Mouse (Mus musculus) cerebellum, adult 2 months (tissue): ENCODE results near the gene Otogl. TPM values are rescaled to one million over a fixed set of nuclear protein-coding genes. Genes with fewer than 3 reads are reported as not detected.
A peak's percentile ranks its signal among the peaks of the same experiment; 100 is the strongest.

Experiments
- DNase-seq, 2 experiments: peaks; one replicate each; pipeline ENCODE4 v3.0.0; 2021
- H3K27ac ChIP-seq: fragments of 200-500 bp; 2 replicates; pipeline ENCODE4 v1.5.1; 2012; ENCODE audit warnings: low read length, control low read depth, inconsistent platforms; ENCODE audit not compliant: insufficient read depth
- H3K27me3 ChIP-seq: fragments of 200-500 bp; 2 replicates; pipeline ENCODE4 v1.6.1; 2012; ENCODE audit warnings: inconsistent platforms, mild to moderate bottlenecking, low read length, moderate library complexity; ENCODE audit not compliant: control insufficient read depth, insufficient read depth
- H3K4me1 ChIP-seq: fragments of 200-500 bp; 2 replicates; pipeline ENCODE4 v1.6.1; 2011; ENCODE audit warnings: low read length; ENCODE audit not compliant: control insufficient read depth, insufficient read depth
- H3K4me3 ChIP-seq: fragments of 200-500 bp; replicated peaks from 2 replicates; pipeline ENCODE3; 2011; ENCODE audit warnings: mild to moderate bottlenecking, low read depth, low read length, control low read depth; ENCODE audit not compliant: insufficient read depth
- CTCF ChIP-seq: fragments of 200-500 bp; IDR thresholded peaks from 2 replicates; pipeline ENCODE4 v1.5.1; 2011; ENCODE audit warnings: low read depth, mild to moderate bottlenecking, control low read depth, low read length, moderate library complexity, borderline replicate concordance; ENCODE audit not compliant: insufficient read depth
- POLR2A ChIP-seq: fragments of 200-500 bp; IDR thresholded peaks from 2 replicates; pipeline ENCODE4 v1.6.1; 2011; ENCODE audit warnings: low read length, control low read depth, borderline replicate concordance; ENCODE audit not compliant: insufficient read depth
- WGBS: fragments of 180-500 bp; shearing (Covaris S2); methylation state at CpG from one replicate; pipeline ENCODE4 v1.1.7; 2018; 5-methylcytosine and 5-hydroxymethylcytosine counted together
- polyA plus RNA-seq: library from polyadenylated mRNA; depleted of rRNA; stranded (reverse); fragments of >200 nt; gene quantifications from 2 replicates; pipeline ENCODE4 v1.2.3, GENCODE M21; 2012

Gene Otogl
- polyA plus RNA-seq, 1 experiment = 0.05 TPM

DNA sequence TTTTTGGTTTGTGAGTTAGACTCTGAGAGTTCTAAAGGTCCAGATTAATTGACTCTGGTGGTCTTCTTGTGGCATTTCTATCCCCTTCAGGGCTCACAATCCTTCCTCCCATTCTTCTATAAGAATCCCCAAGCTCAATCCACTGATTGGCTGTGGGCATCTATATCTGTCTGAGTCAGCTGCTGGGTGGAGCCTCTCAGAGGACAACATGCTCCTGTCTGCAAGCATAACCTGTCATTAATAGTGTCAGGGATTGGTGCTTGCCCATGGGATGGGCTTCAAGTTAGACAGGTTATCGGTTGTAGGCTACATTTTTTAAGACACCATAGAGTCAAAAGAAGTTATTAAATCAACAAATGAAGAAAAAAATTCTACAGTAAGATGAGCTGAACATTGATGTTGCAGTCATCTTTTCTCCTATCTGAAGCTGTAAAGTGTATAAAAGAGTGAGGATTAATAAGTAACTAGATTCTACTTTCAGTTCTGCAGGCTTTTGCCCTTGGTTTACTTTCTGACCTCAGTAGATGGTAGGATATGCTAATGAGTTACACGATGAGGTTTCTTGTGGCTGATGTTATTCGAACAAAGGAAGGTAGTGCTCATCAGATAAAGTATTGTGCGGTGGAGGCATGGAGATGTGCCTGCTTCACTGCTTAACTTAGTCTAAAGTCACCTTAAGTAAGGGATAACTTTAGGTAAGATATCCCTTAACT lies 29.4 kb upstream of the Otogl start:
- DNase-seq = no peak
- TF ChIP-seq CTCF = no peak
- TF ChIP-seq POLR2A = no peak
- Histone ChIP-seq H3K4me3 (no peak overlapping the region), H3K27ac (no peak overlapping the region), H3K27me3 (no peaks in the 10 kb centered on the region), H3K4me1 (no peaks in the 10 kb centered on the region)
- WGBS = 92% methylated on average over 4 of the region's 4 CpGs

DNA sequence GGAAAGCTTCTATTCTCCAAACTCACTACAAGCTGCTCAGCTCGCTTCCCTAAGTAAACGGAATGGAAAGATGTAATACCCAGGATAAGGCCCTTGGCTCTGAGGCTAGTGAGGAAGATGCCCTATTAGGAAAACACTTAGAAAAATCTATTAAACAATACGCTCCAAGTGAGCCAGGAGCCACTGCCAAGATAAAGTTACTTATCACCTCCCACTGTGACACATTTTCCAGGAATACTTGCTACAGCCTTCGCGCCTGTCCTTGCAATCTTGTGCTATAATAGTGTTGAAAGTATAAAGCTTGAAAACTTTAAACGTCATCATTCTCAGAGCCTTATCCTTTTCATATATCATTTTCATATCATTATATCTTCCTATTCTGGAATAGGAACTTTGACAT lies 28.4 kb upstream of the Otogl start:
- H3K4me1 ChIP-seq = no peaks in the 10 kb centered on the region
- WGBS = 64% methylated on average over 6 of the region's 6 CpGs
- H3K27me3 ChIP-seq = no peaks in the 10 kb centered on the region
- TF ChIP-seq POLR2A (no peak), CTCF (no peak)
- no peak overlapping the region for H3K4me3 ChIP-seq
- H3K27ac ChIP-seq = no peak overlapping the region
- DNase-seq = no peak

DNA sequence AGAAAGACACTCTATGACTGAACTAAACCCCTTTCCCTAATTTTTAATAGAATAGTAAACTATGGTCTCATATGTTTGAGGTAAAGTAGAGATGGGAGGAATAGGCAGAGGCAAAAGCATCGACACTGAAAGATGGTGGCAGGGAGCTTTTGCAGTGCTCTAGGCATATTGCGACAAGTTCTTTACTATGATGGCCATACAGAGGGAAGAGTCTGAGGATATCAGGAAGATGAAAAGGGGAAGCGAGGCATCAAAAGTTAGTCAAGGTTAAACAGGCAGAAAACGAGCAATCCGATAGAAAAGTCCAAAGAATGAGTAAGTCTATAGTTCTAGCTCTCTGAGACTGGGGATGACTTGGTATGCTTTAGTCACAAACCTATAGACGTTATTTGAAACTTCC lies 27.9 kb upstream of the Otogl start:
- 85% methylated on average over 6 of the region's 6 CpGs for WGBS

DNA sequence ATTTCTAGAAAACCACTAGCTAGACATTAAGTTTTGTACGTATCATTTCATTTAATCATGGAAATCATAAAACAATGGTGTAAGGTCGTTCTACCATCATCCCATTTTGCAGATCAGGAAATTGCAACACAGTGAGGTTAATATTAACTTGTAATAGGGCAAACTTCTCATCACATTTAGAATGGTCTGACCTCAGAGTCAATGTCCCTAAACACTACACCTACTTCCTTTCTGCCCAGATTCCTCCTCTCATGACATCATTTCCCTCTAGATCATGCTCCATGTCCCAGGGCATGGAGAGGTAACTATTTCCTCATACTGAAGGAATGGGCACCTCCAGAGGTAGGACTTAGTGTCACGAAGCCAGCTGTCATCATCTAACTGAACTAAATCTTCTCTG lies 22.1 kb upstream of the Otogl start:
- no peaks in the 10 kb centered on the region; the same call in 1 of the 2 replicates for H3K27me3 ChIP-seq
- TF ChIP-seq POLR2A = no peak
- TF ChIP-seq CTCF = no peak

More for the DNA sequence above, 27.9 kb upstream of the Otogl start:
- no peak overlapping the region for H3K27ac ChIP-seq
- DNase-seq = no peak
- no peaks in the 10 kb centered on the region for H3K27me3 ChIP-seq
- H3K4me1 ChIP-seq = no peaks in the 10 kb centered on the region
- H3K4me3 ChIP-seq = no peak overlapping the region
- TF ChIP-seq CTCF (no peak), POLR2A (no peak)

DNA sequence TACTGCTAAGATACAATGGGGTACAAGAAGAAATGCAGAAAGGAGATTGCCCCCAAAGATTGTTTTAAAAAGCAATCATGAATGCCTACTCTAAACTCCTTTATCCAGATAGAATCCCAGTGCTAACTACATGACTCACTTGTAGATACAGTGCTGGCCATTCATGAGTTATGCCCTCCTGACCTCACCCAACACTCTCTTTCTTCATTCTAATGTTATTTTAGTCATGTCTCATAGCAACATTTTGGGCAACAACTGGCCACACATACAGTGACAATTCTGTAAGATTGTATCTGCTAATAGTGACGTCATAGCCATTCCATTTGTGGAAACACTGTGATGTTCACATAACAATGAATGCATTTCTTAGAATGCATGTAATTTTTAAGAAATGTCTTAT lies 21.6 kb upstream of the Otogl start:
- H3K4me3 ChIP-seq = no peak overlapping the region
- H3K27ac ChIP-seq = no peak overlapping the region

More for the DNA sequence above, 22.1 kb upstream of the Otogl start:
- no peak for DNase-seq
- no peak overlapping the region for H3K4me3 ChIP-seq
- 79% methylated on average over 3 of the region's 3 CpGs for WGBS
- no peaks in the 10 kb centered on the region for H3K4me1 ChIP-seq
- H3K27ac ChIP-seq = no peak overlapping the region

DNA sequence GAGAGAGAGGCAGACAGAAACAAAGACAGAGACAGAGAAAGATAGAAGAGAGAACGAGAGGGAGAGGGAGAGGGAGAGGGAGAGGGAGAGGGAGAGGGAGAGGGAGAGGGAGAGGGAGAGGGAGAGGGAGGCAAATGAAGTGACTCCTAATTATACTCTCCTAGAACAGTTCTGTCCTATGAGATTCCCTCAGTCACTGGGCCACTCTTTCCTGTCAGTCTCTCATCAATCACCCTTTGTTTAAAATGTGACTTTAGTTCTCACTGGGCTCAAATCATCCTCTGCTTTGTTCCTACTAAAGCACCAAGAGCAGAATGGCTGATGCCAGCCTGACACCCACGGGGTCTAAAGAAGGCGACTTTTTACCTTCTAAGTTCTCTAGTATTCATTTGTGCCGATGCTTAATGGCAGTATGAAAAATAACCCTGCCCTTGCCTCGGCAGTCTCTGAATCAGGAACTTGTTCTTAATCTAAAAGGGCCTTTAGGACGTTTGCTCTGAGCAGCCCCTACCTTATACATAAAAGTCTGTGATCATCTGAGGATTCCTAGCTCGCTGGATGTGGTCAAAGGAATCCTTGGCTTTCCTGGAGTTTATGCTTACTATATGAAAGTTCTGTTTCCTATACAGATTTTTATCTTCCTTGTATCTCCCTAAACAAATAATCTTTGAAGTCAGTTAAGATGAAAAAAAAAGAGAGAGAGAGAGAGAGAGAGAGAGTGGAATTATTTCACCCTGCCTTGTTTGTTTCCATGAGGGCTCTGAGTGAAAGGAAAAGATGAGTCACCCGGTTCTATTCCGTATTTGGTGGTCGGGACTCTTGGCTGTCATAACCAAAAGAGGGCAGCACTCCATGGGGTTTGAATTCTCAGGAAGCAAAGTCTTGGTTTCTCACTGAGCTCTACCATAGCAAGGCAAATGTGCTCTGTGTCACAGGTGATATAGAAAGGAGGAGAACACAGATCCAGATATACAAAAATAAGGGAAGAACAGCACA lies 20.2 kb upstream of the Otogl start:
- H3K27me3 ChIP-seq = no peaks in the 10 kb centered on the region; the same call in 1 of the 2 replicates
- no peaks in the 10 kb centered on the region for H3K4me1 ChIP-seq
- peak in 1 of 2 experiments; percentile 11 for DNase-seq
- no peak overlapping the region for H3K4me3 ChIP-seq
- TF ChIP-seq POLR2A (no peak), CTCF (no peak; the same call in 1 of the 2 replicates)
- H3K27ac ChIP-seq = no peak overlapping the region
- 41% methylated on average over 10 of the region's 10 CpGs for WGBS

More for the DNA sequence above, 21.6 kb upstream of the Otogl start:
- Histone ChIP-seq H3K4me1 (no peaks in the 10 kb centered on the region), H3K27me3 (no peaks in the 10 kb centered on the region; the same call in 1 of the 2 replicates)
- DNase-seq = no peak
- TF ChIP-seq CTCF = no peak
- TF ChIP-seq POLR2A = no peak
- 87% methylated on average over 1 of the region's 1 CpGs for WGBS

DNA sequence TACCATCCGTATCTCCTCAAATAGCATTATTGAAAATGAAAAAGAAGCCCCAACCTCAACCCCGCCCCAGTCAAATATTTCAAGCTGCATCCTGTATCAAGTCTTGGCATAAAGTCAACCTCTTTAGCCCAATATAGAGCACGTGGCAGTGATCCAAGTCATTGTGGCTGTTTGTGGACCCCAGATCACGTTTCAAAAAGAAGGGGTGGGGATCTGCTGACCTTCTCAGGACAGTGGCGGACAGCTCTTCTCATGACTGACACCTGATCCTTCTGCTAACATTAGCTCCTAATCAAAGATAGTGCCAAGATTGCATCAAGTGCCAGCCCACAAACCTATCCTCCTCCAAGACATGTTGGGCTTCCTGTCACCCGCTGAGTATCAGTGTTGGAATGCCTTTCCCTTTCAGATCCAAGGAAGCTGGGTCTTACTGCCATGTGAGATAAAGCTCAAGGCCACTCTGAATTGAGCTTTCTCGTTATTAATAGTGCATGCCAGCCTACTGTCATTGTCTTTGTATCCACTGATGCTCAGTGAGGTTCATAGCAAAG lies 18.6 kb upstream of the Otogl start:
- WGBS = 23% methylated on average over 7 of the region's 7 CpGs
- DNase-seq = no peak
- no peaks in the 10 kb centered on the region; the same call in 1 of the 2 replicates for H3K27me3 ChIP-seq
- no peak overlapping the region for H3K27ac ChIP-seq
- TF ChIP-seq POLR2A = no peak
- no peak for TF ChIP-seq CTCF
- H3K4me3 ChIP-seq = no peak overlapping the region
- no peaks in the 10 kb centered on the region for H3K4me1 ChIP-seq

DNA sequence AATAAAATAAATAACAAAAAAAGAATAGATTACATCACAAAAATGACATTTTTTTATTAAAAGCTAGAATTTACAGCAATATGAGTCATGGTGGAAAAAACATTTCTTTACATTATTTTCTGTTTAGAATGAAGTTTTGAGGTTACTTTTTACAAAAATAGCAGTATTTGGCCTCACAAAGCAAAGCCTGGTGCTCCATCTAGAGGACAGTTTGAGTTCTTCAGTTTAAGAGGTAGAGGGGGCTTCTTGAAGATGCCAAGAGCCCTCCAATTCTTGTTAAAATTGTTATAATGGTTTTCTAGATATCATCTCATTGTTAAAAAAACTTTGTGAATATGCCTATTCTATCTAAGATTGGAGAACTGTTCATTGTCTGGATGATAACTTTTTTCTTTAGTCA lies 13.4 kb upstream of the Otogl start:
- DNase-seq = no peak
- Histone ChIP-seq H3K4me1 (no peaks in the 10 kb centered on the region), H3K27me3 (no peaks in the 10 kb centered on the region), H3K27ac (no peak overlapping the region), H3K4me3 (no peak overlapping the region)
- no peak for TF ChIP-seq POLR2A
- no peak for TF ChIP-seq CTCF
